Mouse (Mus musculus) ovary, adult 18-20 months (tissue): ENCODE results near the gene Lman2l.

ENCODE experiments used
- DNase-seq: peaks from one replicate; pipeline ENCODE4 v3.0.0; 2022; ENCODE audit warnings: low spot score, mixed read lengths

Gene Lman2l

DNA sequence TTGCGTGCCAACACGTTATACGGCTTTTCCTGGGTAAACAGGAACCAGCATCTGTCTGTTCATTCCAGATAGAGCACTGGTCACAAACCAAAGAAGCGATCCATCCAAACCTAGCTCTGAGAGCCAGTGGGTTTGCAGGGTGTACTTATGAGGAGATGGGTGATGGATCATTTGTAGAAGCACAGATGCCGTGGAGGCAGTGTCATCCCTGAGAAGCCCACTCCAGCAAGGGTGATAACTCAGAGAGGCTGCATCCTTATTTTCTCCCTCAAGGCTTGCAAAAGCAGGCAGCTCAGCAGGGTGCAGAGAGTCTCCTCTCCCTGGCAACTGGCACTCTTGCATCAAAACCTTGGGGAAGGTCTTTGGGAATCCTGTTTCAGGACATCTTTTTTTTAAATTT, 13.1 kb upstream of the Lman2l start:
- DNase-seq = no peak

DNA sequence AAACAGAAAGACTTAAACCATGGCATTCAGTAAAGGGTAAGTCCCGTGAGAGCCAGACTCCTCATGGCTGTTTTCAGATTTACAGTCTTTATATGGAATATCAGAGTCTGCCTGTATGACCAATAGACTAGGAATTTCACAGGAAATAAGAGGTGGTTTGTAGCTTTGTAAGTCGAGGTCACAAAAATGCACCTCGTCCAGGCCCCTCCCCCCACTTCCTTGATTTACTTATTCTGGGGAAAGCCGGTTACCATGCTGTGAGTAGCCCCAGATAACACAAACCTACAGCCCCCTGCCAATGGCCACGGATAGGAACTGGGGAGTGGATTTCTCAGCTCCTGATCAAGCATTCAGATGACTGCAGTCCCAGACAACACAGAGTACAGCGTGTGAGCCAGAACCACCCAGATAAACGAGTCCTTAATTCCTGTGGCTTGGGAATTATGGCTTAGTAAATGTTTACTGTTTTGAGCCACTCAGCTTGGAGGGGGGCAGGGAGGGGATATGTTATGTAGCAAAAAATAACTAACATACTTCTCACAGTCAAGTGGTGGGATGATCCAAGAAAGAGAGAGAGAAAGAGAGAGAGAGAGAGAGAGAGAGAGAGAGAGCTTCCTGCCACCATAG, 12.4 kb upstream of the Lman2l start:
- DNase-seq = no peak

DNA sequence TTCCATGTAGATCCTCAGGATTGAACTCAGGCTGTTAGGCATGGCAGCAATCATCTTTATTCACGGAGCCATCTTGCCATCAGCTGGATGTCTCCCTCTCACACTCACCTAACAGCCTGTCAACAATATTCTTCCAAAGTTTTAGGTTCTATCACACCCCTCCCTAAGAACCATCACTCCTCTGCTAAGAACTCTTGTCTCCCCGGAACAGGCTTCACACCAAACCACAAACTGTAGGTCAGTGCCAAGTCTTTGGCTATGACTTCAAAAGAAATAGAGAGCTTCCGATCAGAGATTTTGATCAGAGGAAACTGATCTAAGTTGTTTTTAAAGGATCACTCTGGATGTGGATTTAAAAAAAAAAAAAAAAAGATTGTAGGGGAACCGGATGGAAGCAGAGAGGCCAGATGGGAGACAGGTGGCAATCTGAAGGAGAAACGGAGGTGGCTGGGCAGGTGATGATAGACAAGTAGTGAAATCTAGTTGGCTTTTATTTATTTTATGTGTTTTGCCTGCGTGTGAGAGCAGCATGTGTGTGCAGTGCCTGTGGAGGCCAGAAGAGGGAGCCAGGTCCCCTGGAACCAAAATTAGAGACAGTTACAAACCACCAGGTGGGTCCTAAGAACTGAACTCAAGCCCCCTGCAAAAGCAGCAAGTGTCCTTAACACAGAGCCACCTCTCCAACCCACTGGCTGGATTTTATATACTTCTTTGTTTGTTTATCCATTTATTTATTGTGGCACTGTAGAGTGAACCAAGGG, 9.2 kb upstream of the Lman2l start:
- DNase-seq = no peak

DNA sequence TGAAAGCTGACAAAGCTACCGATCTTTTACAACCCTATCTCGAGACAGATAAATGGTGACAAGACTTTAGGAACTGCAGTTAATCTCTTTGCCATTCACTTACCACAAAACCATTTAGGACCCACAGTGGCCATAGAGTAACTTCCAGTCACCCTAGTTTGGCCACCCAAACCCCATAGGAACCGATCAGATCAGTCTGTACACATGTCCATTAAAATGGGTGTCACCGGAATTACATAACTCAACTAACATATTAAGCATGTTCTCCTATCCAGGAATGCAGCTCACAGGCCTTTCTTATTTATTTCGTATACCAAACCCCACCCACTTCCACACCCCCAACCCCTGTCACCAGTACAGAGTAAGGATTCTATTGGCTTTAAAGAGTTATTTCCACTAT, 1.8 kb upstream of the Lman2l start:
- no peak for DNase-seq

DNA sequence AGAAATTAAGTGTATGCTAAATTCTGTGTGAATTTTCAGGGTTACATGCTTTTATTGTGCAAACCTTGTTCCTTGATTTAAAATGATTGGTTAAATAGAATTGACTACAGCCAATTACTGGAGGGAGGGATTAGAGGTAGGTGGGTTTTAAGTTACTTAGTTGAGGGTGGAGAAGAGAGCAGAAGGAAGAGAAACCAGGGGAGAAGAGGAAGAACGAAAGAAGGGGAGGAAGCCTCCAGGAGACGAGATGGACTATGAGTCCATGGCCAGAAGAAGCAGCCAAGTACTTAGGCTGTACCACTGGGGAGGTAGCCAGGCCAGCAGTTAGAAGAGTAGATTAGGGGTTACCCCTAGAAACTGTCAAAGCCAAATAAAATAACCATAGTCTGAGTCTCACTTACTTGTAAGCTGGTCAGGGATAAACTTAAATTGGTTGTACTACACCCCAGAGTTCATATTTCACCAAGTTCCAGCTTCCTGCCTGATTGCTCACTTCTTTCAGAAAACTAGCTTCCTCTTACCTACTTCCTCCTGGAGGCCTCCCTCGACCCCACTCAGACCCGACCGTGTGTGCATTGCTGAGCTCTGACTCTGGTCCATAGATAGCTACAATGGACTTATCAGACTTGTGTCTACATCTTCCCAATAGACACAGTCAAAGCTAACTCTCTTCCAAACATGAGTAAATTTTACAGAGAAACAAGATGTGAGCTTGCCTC, 1.2 kb upstream of the Lman2l start:
- no peak for DNase-seq

DNA sequence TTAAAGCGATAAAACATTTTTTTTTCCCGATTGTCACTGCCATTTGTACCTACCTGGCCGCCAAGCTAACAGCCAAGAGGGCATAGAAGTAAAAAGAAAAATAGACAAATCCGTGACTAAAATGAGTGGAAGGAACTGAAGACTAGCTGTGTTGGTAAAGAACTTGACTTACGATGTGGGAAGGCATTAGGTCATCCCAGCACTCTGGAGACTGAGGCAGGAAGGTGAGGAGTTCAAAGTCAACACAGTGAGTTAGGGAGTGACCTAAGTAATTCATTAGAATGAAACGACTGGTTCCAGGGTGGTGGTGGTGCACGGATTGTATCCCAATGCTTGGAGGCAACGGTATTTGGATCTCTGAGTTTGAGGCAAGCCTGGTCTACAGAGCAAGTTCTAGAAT, 437 bp upstream of the Lman2l start:
- DNase-seq = no peak

DNA sequence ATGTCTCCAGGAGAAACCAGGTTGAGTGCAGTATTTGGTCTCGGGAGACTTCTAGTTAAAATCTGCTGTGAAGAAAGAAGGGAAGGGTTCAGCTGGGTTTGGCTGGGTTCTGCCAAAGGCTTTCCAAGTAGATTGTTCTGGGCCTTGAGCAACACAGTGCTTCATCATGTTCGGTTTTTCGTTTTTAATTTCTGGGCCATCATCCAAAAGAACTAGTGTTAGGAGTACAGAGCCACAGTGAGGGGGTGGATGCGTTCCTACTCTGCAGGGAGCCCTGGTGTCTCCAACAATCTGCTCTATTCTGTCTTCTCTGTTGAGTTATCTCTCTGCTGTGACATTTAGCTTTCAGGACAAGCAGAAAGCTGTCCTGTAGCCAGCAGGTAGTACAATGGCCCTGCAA, 4.0 kb downstream of the Lman2l start:
- DNase-seq = peak; percentile 15

DNA sequence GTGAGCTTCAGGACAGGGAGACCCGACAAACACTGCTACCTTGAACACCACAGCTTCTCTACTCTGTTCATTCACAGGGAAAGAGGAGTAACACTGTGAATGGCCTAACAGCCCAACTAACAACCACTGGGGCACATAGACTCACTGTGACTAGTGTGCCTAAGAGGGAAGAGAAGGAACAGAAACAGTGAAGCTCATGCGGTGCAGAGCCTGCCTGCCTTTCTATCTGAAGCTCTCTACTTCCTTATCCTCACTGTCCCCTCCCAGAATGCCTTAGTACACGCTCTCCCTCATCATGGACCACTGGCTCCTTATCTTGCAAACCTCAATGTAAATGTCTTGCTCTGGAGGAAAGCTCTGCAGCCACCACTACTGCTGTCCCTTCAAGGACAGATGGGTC, 7.8 kb downstream of the Lman2l start:
- DNase-seq = no peak

DNA sequence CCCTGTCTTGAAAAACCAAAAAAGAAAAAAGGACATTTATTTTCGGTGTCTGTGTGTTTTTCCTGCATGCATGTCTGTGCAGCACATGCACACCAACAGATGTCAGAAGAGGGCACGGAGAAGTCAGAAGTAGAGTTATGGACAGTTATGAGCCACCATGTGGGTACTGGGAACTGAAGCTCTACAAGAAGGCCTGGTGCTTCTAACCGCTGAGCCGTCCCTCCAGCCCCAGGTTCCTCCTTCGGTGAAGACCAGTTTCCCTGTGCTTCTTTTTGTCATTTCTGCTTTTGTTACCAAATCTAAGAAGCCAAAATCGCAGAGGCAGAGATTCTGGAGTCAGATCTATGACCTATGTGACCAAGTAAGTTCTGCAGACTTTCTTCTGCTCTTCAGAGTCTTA, 8.6 kb downstream of the Lman2l start:
- DNase-seq = no peak

DNA sequence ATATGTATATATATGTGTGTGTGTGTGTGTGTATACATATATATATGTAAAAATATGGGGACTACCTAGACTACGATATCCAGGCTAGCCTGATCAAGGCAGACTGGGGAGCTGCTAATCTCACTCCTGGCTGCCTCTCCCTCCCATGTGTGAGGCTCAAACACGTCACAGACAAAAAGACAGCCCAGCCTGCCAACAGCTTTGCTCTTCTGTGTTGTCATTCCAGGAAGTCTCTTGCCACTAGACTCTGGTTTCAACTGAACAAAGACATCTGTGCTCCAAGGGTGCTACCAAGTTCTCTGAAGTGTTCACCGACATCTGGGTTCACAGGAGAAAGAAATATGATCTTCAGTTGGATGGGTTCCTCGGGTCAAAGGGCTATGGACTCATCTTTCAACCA, 10.0 kb downstream of the Lman2l start:
- DNase-seq = no peak

DNA sequence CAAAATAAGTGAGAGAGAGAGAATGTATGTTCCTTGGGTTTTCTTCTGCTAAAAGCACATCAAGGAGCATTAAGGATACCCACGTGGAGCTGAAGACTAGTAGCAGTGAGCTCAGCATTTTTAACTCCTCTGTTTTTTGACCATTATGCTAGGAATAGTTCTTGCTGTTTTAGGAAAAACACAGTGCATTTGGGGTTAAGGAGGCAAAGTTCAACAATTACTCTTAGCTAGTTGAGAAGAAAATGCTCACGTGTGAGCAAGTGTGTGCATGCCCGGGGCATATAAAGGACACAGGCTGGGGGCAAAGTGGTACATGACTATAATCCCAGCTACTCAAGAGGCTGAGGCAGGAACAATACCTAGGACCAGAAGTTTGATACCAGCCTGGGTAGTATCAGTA, 11.5 kb downstream of the Lman2l start:
- DNase-seq = no peak

DNA sequence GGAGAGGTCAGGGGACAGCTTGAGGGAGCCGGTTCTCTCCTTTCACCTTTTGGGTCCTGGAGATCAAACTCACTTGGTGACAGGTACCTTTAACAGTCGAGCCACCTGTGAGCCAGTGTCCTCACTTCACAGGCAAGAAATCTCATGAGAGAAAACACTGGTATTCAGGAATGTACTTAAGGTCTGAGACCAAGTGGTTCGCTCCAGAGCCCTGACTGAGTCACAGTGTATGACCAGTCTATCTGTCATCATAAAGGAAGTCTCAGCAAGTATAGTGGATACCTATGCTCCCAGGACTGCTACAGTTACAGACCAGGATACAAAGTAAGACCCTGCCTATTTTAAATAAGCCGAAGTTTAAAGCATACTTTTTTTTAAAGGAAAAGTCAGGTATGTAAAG, 12.1 kb downstream of the Lman2l start:
- no peak for DNase-seq

DNA sequence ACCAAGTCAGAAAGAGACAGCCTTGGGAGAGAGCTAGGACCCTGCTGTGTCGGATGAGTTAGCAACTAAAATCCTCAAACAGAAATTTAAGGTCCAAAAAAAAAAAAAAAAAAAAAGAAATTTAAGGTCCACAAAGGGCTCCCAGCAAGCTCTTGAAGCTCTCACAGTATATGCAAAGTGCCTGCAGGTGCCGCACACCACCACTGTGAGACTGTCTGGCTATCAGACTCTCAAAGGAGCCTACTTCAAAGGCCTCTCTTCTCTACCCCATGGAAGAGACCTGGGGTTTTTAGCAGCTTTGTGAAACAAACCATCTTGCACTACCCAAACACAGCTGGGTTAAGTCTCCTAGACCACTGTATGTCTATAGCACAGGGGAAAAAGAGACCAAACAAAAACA, 15.6 kb downstream of the Lman2l start:
- no peak for DNase-seq

DNA sequence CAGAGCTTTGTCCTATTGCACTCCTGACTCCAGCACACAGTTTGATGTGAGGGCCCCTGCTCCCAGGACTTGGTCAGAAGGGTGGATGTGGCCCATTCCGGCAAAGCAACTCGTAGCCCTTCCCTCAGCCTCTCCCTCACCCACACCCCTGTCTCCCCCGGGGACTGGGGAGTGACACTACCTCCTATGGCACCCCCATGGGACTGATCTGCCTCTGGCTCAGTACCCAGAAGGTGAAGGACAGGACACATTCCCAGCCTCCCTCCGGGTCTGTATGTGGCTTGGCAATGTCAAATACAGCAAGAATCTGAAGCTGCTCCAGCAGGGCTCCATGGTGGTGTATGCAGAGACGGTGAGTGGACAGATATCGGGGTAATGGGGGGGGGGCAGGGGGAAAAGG, 40.5 kb downstream of the Lman2l start:
- DNase-seq = no peak

DNA sequence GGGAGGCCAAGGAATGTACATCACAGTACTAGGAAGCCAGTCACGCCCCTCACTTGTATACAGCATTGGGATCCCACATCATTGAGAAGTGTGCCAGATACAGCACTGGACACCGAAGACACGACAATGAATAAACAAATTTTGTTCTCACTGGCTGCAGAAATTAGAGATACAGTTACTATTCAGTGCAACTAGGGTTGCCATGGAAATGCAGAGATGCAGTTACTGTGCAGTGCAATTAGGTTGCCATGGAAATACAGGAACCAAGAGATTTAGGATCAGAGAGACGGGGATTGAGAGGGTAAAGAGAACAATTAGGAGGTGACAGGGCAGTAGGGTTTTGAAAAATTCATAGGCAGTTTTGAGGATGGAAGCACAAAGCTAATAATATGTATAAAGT, 43.6 kb downstream of the Lman2l start:
- no peak for DNase-seq

DNA sequence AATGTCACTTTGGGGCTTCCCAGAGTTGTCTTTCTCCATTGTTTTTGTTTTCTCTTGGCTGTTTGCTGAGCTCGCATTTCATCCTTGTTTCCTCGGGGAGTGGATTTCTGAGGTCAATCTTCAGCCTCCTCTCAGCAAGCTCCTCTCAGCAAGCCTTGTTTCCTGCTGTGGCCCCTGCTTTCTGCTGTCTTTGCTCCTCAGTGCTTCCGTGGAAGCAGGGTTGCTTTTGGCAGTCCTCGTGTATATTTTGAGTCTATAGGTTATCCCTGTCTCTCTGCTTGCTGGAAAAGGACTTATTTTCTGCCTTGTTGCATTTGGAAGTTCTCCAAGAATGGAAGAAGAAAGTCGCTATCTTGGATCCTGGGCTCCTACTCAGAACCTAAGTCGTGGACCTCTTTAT, 48.0 kb downstream of the Lman2l start:
- no peak for DNase-seq

DNA sequence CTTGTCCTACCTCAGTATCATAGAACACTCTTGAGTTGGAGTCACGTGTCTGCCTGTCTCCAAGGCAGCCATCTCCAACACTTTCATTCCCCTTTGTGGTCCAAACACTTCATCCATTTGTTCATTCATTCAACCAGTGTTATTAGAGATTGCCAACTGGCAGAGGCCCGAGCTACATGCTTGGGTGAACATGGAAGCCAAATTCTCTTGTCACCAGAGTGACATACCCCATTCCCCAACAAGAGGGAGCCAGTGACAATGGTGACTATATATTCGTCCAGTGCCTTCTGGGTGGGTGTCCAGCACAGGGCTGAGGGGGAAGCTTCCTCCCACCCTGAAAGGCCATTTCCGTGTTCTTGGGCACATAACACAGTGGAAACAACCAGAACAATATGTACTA, 65.5 kb downstream of the Lman2l start:
- no peak for DNase-seq

DNA sequence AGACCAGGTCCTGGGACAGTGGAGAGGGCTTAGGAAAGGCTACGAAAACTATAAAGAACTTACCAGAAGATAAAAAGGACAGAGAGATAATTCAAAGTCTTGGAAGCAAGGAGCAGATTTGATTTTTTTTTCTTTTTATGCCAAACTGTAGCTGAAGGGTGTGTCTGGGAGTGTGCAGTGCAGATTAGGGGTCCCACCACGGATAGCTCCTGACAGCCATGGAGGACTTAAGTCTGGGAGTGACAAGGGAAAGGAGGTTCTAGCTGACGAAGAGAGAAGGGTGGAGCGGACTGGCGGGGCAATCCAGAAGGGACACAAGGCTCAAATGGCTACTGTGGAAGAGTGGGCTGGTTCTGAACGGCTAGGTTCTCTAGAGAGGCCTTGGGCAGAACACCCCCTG, 66.2 kb downstream of the Lman2l start:
- no peak for DNase-seq

DNA sequence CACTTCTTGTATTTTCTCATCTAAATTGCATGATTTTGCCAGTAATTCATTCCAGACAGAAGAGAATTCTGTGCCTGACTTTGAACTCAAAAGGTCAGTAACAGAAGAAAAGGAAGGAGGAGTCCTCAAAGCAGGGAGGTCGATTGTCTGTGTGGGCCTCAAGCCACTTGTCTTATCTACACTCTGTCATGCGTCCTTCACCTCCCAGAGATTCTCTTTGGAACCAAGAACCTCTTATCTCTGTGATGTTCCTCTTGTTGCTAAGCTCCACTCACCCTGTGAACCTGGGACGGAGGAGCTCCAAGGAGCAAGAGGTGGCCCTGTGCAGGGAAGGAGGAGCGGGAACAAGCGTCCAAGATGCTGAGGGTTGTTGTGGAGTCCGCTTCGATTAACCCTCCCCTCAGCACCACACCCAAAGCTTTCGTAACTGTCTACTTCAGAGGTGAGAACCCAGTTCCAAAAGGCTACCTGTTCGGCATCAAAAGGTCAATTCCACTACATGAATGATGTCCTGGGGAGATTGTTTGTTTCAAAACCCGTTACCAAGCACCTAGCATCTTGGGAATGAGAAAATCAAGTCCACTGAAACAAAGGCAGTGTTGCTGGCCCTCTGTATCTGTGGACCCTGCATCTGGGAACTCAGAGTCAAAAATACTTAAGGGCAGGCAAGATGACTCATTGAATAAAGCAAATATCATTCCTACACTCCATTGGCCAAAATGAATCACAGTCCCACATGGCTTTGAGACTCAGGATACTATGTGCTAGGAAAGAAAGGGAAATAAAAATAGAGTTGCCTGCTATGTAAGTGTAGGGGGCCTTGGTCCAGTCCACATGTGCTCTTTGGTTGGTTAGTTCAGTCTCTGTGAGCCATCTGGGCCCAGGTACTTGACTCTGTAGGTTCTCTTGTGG, 72.9 kb downstream of the Lman2l start, which contains the start of gene Fer1l5:
TSS of gene Fer1l5 (plus strand) at position 358 of the 912 bp plus-strand sequence.
- no peak for DNase-seq

DNA sequence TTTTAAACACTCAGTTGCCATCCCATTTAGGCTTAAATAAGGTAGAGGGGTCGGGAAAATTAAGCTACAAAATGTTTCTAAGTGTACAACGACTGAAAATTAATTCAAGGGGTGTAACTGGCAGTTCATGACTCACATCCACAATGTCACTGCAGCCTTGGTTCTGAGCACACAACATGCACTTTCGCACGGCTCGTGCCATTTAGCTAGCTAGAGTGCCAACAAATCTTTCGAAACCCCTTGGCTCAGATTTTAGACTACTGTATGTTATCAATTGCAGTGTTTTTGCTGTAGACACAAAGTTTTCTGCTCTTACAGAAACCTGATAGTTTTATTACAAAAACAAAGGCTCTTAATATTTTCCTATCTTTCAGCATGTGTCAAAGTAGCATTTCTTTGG, 74.2 kb downstream of the Lman2l start:
- no peak for DNase-seq
